Comparison of ENCODE assay signal across 18 mouse cellular contexts in the genomic region with DNA sequence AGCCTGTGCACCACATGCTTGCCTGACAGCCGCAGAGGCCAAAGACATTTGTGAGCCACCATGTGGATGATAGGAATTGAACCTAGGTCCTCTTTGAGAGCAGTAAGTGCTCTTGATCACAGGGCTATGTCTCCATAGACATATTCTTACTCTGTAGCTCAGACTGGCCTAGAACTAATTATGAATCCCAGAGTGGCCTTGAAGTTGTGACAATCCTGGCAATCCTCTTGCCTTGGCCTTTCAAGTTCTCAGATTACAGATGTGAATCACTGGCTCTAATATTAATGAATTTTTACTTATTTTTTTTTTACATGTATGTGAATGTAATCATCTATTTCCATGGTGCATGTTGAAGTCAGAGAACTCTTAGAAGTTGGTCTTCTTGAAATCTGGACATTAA.
"Had no signal": no experiment of that assay in that cellular context is flagged by ENCODE, and none has a peak within 500 bp of the region (broad histone marks: within the 10 kb centered on the region; RNA-seq: fewer than 3 reads in every experiment).

No protein-coding gene starts in this region.

- DNase-seq: gastrocnemius, adult 2 months; gastrocnemius, postnatal 10 days; gastrocnemius, postnatal 25 days; heart, adult 18-20 months; heart, postnatal 10 days; heart, postnatal 4 days; kidney, adult 18-20 months; kidney, adult 8-10 months; kidney, postnatal 14 days; kidney, postnatal 36 days; layer of hippocampus, adult 9-11 months; layer of hippocampus, postnatal 36 days; left cerebral cortex, postnatal 4 days had no signal

- ATAC-seq: hindbrain, embryonic 16.5 days; inflammation-experienced regulatory T-cells, adult 6 months; intestine, embryonic 15.5 days; intestine, postnatal 0 days; liver, embryonic 12.5 days had no signal
